Mouse (Mus musculus) G1E (cell line): ENCODE results near the gene Lpar4.

Source experiments
- CTCF ChIP-seq: IDR thresholded peaks from 2 replicates; pipeline ENCODE4 v1.5.1; 2012; ENCODE audit warnings: low read depth, low read length, inconsistent platforms, mixed read lengths
- POLR2AphosphoS5 ChIP-seq: IDR thresholded peaks from 2 replicates; pipeline ENCODE4 v1.6.1; 2012; ENCODE audit warnings: low read depth, low read length, inconsistent platforms; ENCODE audit not compliant: insufficient replicate concordance
- TAL1 ChIP-seq: conservative IDR thresholded peaks from 2 replicates; pipeline ENCODE4 v1.6.1; 2012; ENCODE audit warnings: low read depth, low read length, inconsistent platforms, mixed read lengths

DNA sequence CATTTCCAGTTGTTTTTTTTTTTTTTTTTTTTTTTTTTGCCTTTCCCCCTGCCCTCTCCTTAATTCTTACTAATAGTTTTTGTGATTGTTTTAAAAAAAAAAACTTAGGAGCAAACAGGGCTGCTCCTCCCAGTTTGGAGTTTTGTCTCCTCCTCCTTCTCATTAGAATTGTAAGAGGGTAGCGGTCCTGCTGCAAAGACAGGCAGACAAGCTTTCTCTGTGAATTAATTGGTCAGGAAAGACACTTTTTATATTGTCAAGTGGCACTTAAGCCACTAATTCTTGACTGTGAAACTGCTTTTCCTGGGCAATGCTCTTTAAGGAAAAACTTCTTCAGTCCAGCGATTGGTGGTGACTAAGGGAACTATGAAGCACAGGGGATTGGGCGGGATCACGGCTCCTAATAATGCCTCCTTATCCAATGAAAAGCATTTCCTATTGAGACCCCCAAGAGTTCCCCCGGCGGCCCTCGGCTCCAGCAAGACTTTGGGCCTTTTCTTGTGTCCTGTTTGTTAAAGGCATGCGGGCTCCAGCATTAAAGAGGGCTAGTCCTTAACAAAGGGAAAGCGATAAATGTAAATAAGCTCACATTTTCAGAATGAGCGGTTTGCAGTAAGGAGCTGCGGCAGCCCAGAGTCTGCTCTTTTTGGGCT lies at the start of gene Lpar4:
- no peak for TF ChIP-seq CTCF
- TF ChIP-seq POLR2AphosphoS5: no peak
- no peak for TF ChIP-seq TAL1
